ENCODE assay signal across 27 mouse cellular contexts in the genomic region with DNA sequence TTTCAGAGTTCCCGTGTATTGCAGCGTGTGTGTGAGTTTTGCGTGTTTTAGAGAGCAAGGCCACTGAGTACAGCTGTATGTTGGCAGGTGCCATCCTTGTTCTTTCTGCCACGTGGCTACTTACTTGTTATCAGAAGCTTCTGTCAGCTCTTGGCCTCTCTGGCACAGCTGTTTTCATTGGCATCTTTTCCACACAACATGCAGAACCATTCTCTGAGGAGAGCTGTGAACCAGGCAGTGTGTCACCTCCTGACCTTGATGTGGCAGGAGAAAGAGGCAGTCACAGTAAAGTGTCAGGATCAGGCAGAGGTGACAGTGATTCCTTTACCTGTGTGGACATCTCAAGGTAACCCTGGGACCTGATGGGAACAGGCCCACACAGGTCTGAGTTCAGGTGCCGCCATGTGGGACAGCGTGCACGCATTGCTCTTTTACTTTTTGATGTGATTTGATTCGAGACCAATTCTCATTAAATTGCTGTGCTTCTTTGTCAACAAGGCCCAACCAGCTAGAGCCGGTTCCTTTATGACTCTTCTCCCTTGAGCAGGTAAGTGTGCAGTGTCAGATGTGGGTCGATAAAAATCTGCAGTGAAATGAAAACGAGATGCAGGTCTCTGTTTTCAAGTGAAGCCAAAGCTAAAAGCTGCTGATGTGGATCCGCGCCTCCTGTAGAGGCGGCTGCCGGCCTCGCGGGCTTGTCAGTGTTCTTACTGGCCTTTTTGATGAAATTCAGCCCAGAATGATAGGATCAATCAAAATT. TPM values are rescaled to one million over a fixed set of nuclear protein-coding genes. Genes with fewer than 3 reads are reported as not detected.
A peak's percentile ranks its signal among the peaks of the same experiment; 100 is the strongest.
DNase-seq lines count a peak whose midpoint lies in the region; ATAC-seq lines count a peak whose summit lies in the region.
"Had no signal": no experiment of that assay in that cellular context is flagged by ENCODE, and none has a peak within 500 bp of the region (broad histone marks: within the 10 kb centered on the region; RNA-seq: fewer than 3 reads in every experiment).

No protein-coding gene starts in this region.

- H3K9ac ChIP-seq in hindbrain, embryonic 15.5 days: no peak overlapping the region
- no peak overlapping the region for H3K9ac ChIP-seq in hindbrain, embryonic 12.5 days
- H3K9ac ChIP-seq: forebrain, embryonic 15.5 days had no signal

- H3K4me1 ChIP-seq in hindbrain, embryonic 15.5 days (replicated peaks): no peaks in the 10 kb centered on the region
- H3K4me1 ChIP-seq in hindbrain, embryonic 12.5 days: no peaks in the 10 kb centered on the region
- H3K4me1 ChIP-seq in megakaryocyte, embryonic 14.5 days: peaks cover 63% of the 10 kb centered on the region
- H3K4me1 ChIP-seq: forebrain, embryonic 15.5 days; midbrain, embryonic 10.5 days had no signal

- no peaks in the 10 kb centered on the region for H3K36me3 ChIP-seq in hindbrain, embryonic 15.5 days
- H3K36me3 ChIP-seq in hindbrain, embryonic 12.5 days: peaks cover 11% of the 10 kb centered on the region; the same call in 1 of the 2 replicates
- peaks cover 67% of the 10 kb centered on the region for H3K36me3 ChIP-seq in megakaryocyte, embryonic 14.5 days (replicated peaks; ENCODE audit: low read length)

- ATAC-seq in hindbrain, embryonic 15.5 days (ENCODE audit: low FRiP score, low read depth): no peak
- ATAC-seq in hindbrain, embryonic 12.5 days (ENCODE audit: low FRiP score): no peak
- no peak for ATAC-seq in megakaryocyte, adult 5-6 weeks (ENCODE audit: poor library complexity, severe bottlenecking)
- ATAC-seq: forebrain, embryonic 15.5 days had no signal

- H3K4me3 ChIP-seq in hindbrain, embryonic 15.5 days: no peak overlapping the region
- no peak overlapping the region for H3K4me3 ChIP-seq in hindbrain, embryonic 12.5 days
- peak overlapping the region; percentile 8 for H3K4me3 ChIP-seq in megakaryocyte, embryonic 14.5 days (replicated peaks)
- H3K4me3 ChIP-seq: forebrain, embryonic 15.5 days; midbrain, embryonic 10.5 days had no signal

- DNase-seq in thymus, postnatal 4 days: peak; percentile 31
- no peak for DNase-seq in thymus, postnatal 10 days (ENCODE audit: low spot score in 2 of 2)
- peak; percentile 84 for DNase-seq in naive thymus-derived CD4-positive, alpha-beta T cell, adult 2 months (ENCODE audit: low read depth)
- no peak for DNase-seq in cerebellum, postnatal 36 days
- DNase-seq: adrenal gland, postnatal 10 days; B cell, adult 2 months; cerebellum, adult 11 months; cerebellum, postnatal 14 days; embryo, embryonic 11 days; gastrocnemius, postnatal 36 days; kidney, adult 11 months; lung, adult 2 months; lung, postnatal 36 days; right cerebral cortex, postnatal 25 days had no signal

- no peak overlapping the region for H3K4me2 ChIP-seq in hindbrain, embryonic 15.5 days
- no peak overlapping the region for H3K4me2 ChIP-seq in hindbrain, embryonic 12.5 days (replicated peaks)
- H3K4me2 ChIP-seq: forebrain, embryonic 15.5 days; liver, embryonic 11.5 days had no signal

- no peaks in the 10 kb centered on the region for H3K27me3 ChIP-seq in hindbrain, embryonic 15.5 days
- no peaks in the 10 kb centered on the region for H3K27me3 ChIP-seq in hindbrain, embryonic 12.5 days
- no peaks in the 10 kb centered on the region for H3K27me3 ChIP-seq in megakaryocyte, embryonic 14.5 days (replicated peaks)
- H3K27me3 ChIP-seq: forebrain, embryonic 15.5 days had no signal

- WGBS in hindbrain, embryonic 15.5 days: 93% methylated on average over 17 of the region's 17 CpGs
- 96% methylated on average over 17 of the region's 17 CpGs for WGBS in hindbrain, embryonic 12.5 days

- H3K9me3 ChIP-seq in hindbrain, embryonic 15.5 days: no peaks in the 10 kb centered on the region
- H3K9me3 ChIP-seq in hindbrain, embryonic 12.5 days (replicated peaks): no peaks in the 10 kb centered on the region
- H3K9me3 ChIP-seq in megakaryocyte, embryonic 14.5 days: no peaks in the 10 kb centered on the region
- H3K9me3 ChIP-seq: forebrain, embryonic 15.5 days; midbrain, embryonic 10.5 days had no signal

- H3K27ac ChIP-seq in hindbrain, embryonic 15.5 days (replicated peaks): peak overlapping the region; percentile 25; the same call in 1 of the 2 replicates
- H3K27ac ChIP-seq in hindbrain, embryonic 12.5 days: no peak overlapping the region
- H3K27ac ChIP-seq: forebrain, embryonic 15.5 days; midbrain, embryonic 10.5 days had no signal

RNA-seq across cellular contexts. Expression of a gene that starts 33.9 kb away (rescaled TPM):
- not detected in 2 replicates for polyA plus RNA-seq in hindbrain, embryonic 15.5 days (2015; fragmentation: Nextera tagmentation; extraction: Ambion mirVana)
- polyA plus RNA-seq in hindbrain, embryonic 12.5 days (2016; fragmentation: Nextera tagmentation; extraction: Ambion mirVana): not detected in 2 replicates
- polyA plus RNA-seq in megakaryocyte, embryonic 14.5 days (2012; ENCODE audit: insufficient read depth, low replicate concordance): not detected in 2 replicates
- not detected in 2 replicates for total RNA-seq in megakaryocyte, adult 5-6 weeks (2015)
- 0.18 TPM in 1 of 2 replicates, not detected in the other for total RNA-seq in megakaryocyte, adult 5-6 weeks (2017)
- total RNA-seq: gastrocnemius, postnatal 36 days; hematopoietic stem cell, adult 5-6 weeks; layer of hippocampus, postnatal 14 days had no signal
- polyA plus RNA-seq: embryonic facial prominence, embryonic 14.5 days; forebrain, embryonic 15.5 days; heart, embryonic 14.5 days; limb, embryonic 11.5 days; liver, embryonic 11.5 days; lung, adult 2 months; midbrain, embryonic 10.5 days; stomach, embryonic 16.5 days had no signal

RNA-seq across cellular contexts. Expression of a gene that starts 35.5 kb away (rescaled TPM):
- polyA plus RNA-seq in hindbrain, embryonic 15.5 days (2015; fragmentation: Nextera tagmentation; extraction: Ambion mirVana): 0.73 and 1.1 TPM in 2 replicates
- polyA plus RNA-seq in hindbrain, embryonic 12.5 days (2016; fragmentation: Nextera tagmentation; extraction: Ambion mirVana): 2.0 and 2.1 TPM in 2 replicates
- polyA plus RNA-seq in megakaryocyte, embryonic 14.5 days (2012; ENCODE audit: insufficient read depth, low replicate concordance): 0.89 TPM in 1 of 2 replicates, not detected in the other
- 39.0 and 39.1 TPM in 2 replicates for total RNA-seq in megakaryocyte, adult 5-6 weeks (2015)
- 33.8 and 36.4 TPM in 2 replicates for total RNA-seq in megakaryocyte, adult 5-6 weeks (2017)

Comparison
In these comparisons a context has a peak if more than half of its experiments do, and no peak if none do; other contexts are left out.
1. DNase-seq: peak in thymus, postnatal 4 days (single experiment) and naive thymus-derived CD4-positive, alpha-beta T cell, adult 2 months (single experiment); none in thymus, postnatal 10 days (0 of 2) and cerebellum, postnatal 36 days (0 of 2).